Mouse (Mus musculus) urinary bladder, postnatal 4 days (tissue): Measurements from ENCODE around the gene Mkks.
"Not testable (repeated sequence)": the region's sequence is repeated elsewhere in the genome, so short reads cannot be mapped to it uniquely, and the experiment has no call there.

Source experiments
- DNase-seq, 2 experiments: peaks; one replicate each; pipeline ENCODE4 v3.0.0; 2021 to 2022; ENCODE audit warnings: low spot score in 2 of 2

The Mkks gene

GRCm38 (mm10) chr2:136891068-136891950 is at the start of gene Mkks, which contains the start of the genes Slx4ip and AL731706.1:
Gene Mkks (minus strand): TSS chr2:136891389.
Gene Slx4ip (plus strand): TSS chr2:136891218.
Gene AL731706.1 (minus strand): TSS chr2:136891389.
- peak; percentile 99 for DNase-seq

GRCm38 (mm10) chr2:136938249-136938648 is 47.1 kb upstream of the Mkks start:
- DNase-seq, result no peak

- DNase-seq, result no peak
Observed at GRCm38 (mm10) chr2:136936391-136937288, 45.5 kb upstream of the Mkks start.

- no peak for DNase-seq
Observed at GRCm38 (mm10) chr2:136921003-136921408, 29.8 kb upstream of the Mkks start.

- no peak for DNase-seq
Observed at GRCm38 (mm10) chr2:136920257-136920993, 29.2 kb upstream of the Mkks start.

GRCm38 (mm10) chr2:136919433-136919832 is 28.2 kb upstream of the Mkks start:
- DNase-seq, result peak; percentile 47 to 59

- no peak for DNase-seq
Observed at GRCm38 (mm10) chr2:136914334-136914902, 23.2 kb upstream of the Mkks start.

- DNase-seq, result no peak
Observed at GRCm38 (mm10) chr2:136913021-136913420, 21.8 kb upstream of the Mkks start.

GRCm38 (mm10) chr2:136911958-136912411 is 20.8 kb upstream of the Mkks start:
- no peak for DNase-seq

GRCm38 (mm10) chr2:136909298-136909697 is 18.1 kb upstream of the Mkks start:
- no peak for DNase-seq

GRCm38 (mm10) chr2:136908596-136908995 is 17.4 kb upstream of the Mkks start:
- no peak for DNase-seq

- no peak for DNase-seq
Observed at GRCm38 (mm10) chr2:136896131-136896530, 4.9 kb upstream of the Mkks start.

GRCm38 (mm10) chr2:136894494-136894893 is 3.3 kb upstream of the Mkks start:
- DNase-seq, result no peak

- DNase-seq, result peak; percentile 91 to 92
Observed at GRCm38 (mm10) chr2:136891951-136892371, 772 bp upstream of the Mkks start.

- DNase-seq, result not testable (repeated sequence)
Observed at GRCm38 (mm10) chr2:136890716-136891067, 497 bp downstream of the Mkks start.

GRCm38 (mm10) chr2:136886846-136887245 is 4.3 kb downstream of the Mkks start:
- DNase-seq, result no peak

GRCm38 (mm10) chr2:136885579-136885978 is 5.6 kb downstream of the Mkks start, which contains the start of gene AL731706.2:
Gene AL731706.2 (minus strand): TSS chr2:136885679.
- DNase-seq, result no peak

GRCm38 (mm10) chr2:136854543-136855388 is 36.4 kb downstream of the Mkks start:
- no peak for DNase-seq

GRCm38 (mm10) chr2:136850366-136850765 is 40.8 kb downstream of the Mkks start:
- no peak for DNase-seq

GRCm38 (mm10) chr2:136837994-136838393 is 53.2 kb downstream of the Mkks start:
- DNase-seq, result no peak
